Mouse (Mus musculus) heart, postnatal 25 days (tissue): ENCODE results near the gene Hnf1a. TPM values are rescaled to one million over a fixed set of nuclear protein-coding genes. Genes with fewer than 3 reads are reported as not detected.

Source experiments
- DNase-seq: peaks from one replicate; pipeline ENCODE4 v3.0.0; 2022; ENCODE audit warnings: low spot score
- intact Hi-C: fragments of 180-260 bp; cut with DNase I; formaldehyde crosslinking; loops from one replicate; pipeline ENCODE4 v1.15.1; 2025
- total RNA-seq, 2 experiments: library from RNA; stranded (reverse); gene quantifications; 2 replicates each; pipeline ENCODE4 v1.2.3; 2021

Gene Hnf1a
- not detected for total RNA-seq

- DNase-seq = no peak
- intact Hi-C loops = no loop called here
These were observed at the start of gene Hnf1a for GRCm38 (mm10) chr5:114970824-114971227. Gene Hnf1a (minus strand): TSS chr5:114971094.

- DNase-seq = no peak
- intact Hi-C loops = no loop called here
These were observed 47.9 kb upstream of the Hnf1a start for GRCm38 (mm10) chr5:115018813-115019212.

- intact Hi-C loops = no loop called here
- no peak for DNase-seq
These were observed 47.4 kb upstream of the Hnf1a start for GRCm38 (mm10) chr5:115018270-115018669.

GRCm38 (mm10) chr5:115015121-115015520 lies 44.2 kb upstream of the Hnf1a start:
- no peak for DNase-seq
- intact Hi-C loops = no loop called here

- no peak for DNase-seq
- intact Hi-C loops = no loop called here
These were observed 43.7 kb upstream of the Hnf1a start for GRCm38 (mm10) chr5:115014570-115014969.

GRCm38 (mm10) chr5:115013436-115013835 lies 42.5 kb upstream of the Hnf1a start:
- intact Hi-C loops = no loop called here
- DNase-seq = no peak

- DNase-seq = peak; percentile 16
- intact Hi-C loops = loop anchor here (2.0 kb wide), 1 partner anchor 63 kb away; no protein-coding TSS in a partner anchor
These were observed 40.8 kb upstream of the Hnf1a start for GRCm38 (mm10) chr5:115011519-115012261.

- intact Hi-C loops = loop anchor here (2.0 kb wide), 1 partner anchor 64 kb away; no protein-coding TSS in a partner anchor
- DNase-seq = no peak
These were observed 40.3 kb upstream of the Hnf1a start for GRCm38 (mm10) chr5:115011217-115011518.

- peak; percentile 89 for DNase-seq
- intact Hi-C loops = loop anchor here (2.0 kb wide), 1 partner anchor 64 kb away; no protein-coding TSS in a partner anchor
These were observed 39.8 kb upstream of the Hnf1a start, which contains the start of gene Sppl3 for GRCm38 (mm10) chr5:115010577-115011216. Gene Sppl3 (plus strand): TSS chr5:115011137.

GRCm38 (mm10) chr5:115009961-115010360 lies 39.1 kb upstream of the Hnf1a start:
- intact Hi-C loops = loop anchor here (2.0 kb wide), 2 partner anchors 29 to 65 kb away; no protein-coding TSS in a partner anchor
- DNase-seq = no peak

GRCm38 (mm10) chr5:115009143-115009542 lies 38.2 kb upstream of the Hnf1a start:
- intact Hi-C loops = loop anchor here (2.0 kb wide), 1 partner anchor 28 kb away; no protein-coding TSS in a partner anchor
- DNase-seq = no peak

GRCm38 (mm10) chr5:115008307-115008706 lies 37.4 kb upstream of the Hnf1a start:
- DNase-seq = no peak
- intact Hi-C loops = loop anchor here (2.0 kb wide), 1 partner anchor 28 kb away; no protein-coding TSS in a partner anchor

GRCm38 (mm10) chr5:115007768-115008167 lies 36.9 kb upstream of the Hnf1a start:
- DNase-seq = no peak
- intact Hi-C loops = loop anchor here (2.0 kb wide), 1 partner anchor 27 kb away; no protein-coding TSS in a partner anchor

- no peak for DNase-seq
- intact Hi-C loops = no loop called here
These were observed 32.5 kb upstream of the Hnf1a start for GRCm38 (mm10) chr5:115003224-115003873.

GRCm38 (mm10) chr5:115002781-115003180 lies 31.9 kb upstream of the Hnf1a start:
- intact Hi-C loops = no loop called here
- no peak for DNase-seq

- intact Hi-C loops = no loop called here
These were observed 30.6 kb upstream of the Hnf1a start for GRCm38 (mm10) chr5:115001464-115001863.

GRCm38 (mm10) chr5:115000503-115000902 lies 29.6 kb upstream of the Hnf1a start:
- DNase-seq = no peak
- intact Hi-C loops = no loop called here

More at GRCm38 (mm10) chr5:115001464-115001863, 30.6 kb upstream of the Hnf1a start:
- DNase-seq = no peak

- intact Hi-C loops = no loop called here
- no peak for DNase-seq
These were observed 26.4 kb upstream of the Hnf1a start for GRCm38 (mm10) chr5:114997327-114997726.

- intact Hi-C loops = no loop called here
- no peak for DNase-seq
These were observed 25.6 kb upstream of the Hnf1a start for GRCm38 (mm10) chr5:114996447-114996846.

GRCm38 (mm10) chr5:114985074-114985473 lies 14.2 kb upstream of the Hnf1a start:
- DNase-seq = no peak
- intact Hi-C loops = no loop called here

- intact Hi-C loops = no loop called here
- no peak for DNase-seq
These were observed 11.1 kb upstream of the Hnf1a start for GRCm38 (mm10) chr5:114982001-114982400.
